14 mouse cellular contexts compared by ENCODE assay signal in the genomic region with DNA sequence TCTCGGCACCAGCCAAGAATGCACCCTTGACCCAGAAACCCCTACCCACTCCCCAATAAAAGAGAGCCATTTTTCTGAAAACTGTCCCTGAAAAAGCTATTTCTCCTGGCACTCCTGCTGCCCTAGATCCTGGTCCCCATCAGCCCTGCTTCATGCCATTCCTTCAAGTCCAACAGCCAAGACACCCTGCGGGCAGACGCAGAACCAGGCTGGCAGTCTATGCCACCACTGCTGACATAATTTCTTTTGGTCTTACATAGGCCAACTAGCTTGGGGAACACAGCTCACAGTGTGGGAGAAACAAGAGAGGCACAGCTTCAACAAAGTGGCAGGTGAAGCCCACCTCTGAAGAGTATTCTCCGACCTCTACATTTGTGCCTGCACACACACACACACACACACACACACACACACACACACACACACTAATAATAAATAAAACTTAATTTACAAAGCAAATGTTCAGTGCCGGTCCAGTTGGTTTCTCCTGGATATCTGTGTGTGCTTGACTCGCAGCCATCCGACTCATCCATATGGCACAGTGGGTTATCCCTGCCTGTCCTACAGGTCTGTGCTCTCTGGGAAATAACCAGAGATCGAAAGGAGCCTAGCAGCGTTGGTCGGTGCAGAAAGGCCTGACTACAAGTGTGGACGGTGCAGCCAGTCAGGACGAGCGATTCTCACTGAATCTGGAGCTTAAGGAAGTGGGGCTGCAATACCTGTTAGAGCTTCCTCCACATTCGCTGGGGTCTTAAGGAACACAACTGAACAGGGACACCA.
"Had no signal": no experiment of that assay in that cellular context is flagged by ENCODE, and none has a peak within 500 bp of the region (broad histone marks: within the 10 kb centered on the region; RNA-seq: fewer than 3 reads in every experiment).

No protein-coding gene starts in this region.

- ATAC-seq: liver, embryonic 12.5 days had no signal

- H3K27me3 ChIP-seq: limb, embryonic 15.5 days; neural tube, embryonic 15.5 days had no signal

- H3K4me1 ChIP-seq: liver, embryonic 12.5 days had no signal

- DNase-seq: kidney, postnatal 4 days; lung, embryonic 14.5 days; lung, postnatal 10 days; lung, postnatal 4 days; midbrain, embryonic 14.5 days; thymus, postnatal 4 days had no signal

- H3K4me3 ChIP-seq: layer of hippocampus, adult 2 months; limb, embryonic 15.5 days; liver, embryonic 12.5 days; midbrain, embryonic 10.5 days; myocyte; neural tube, embryonic 15.5 days had no signal

- H3K27ac ChIP-seq: kidney, postnatal 0 days; layer of hippocampus, adult 2 months; limb, embryonic 15.5 days; liver, embryonic 12.5 days; midbrain, embryonic 10.5 days; neural tube, embryonic 15.5 days; stomach, postnatal 0 days had no signal

- H3K4me2 ChIP-seq: limb, embryonic 15.5 days; liver, embryonic 12.5 days; lung, embryonic 14.5 days; neural tube, embryonic 15.5 days had no signal

- H3K36me3 ChIP-seq: limb, embryonic 15.5 days; liver, embryonic 12.5 days; midbrain, embryonic 10.5 days; neural tube, embryonic 15.5 days had no signal

- H3K9ac ChIP-seq: limb, embryonic 15.5 days; liver, embryonic 12.5 days; lung, embryonic 14.5 days; neural tube, embryonic 15.5 days had no signal

- H3K9me3 ChIP-seq: limb, embryonic 15.5 days; liver, embryonic 12.5 days; midbrain, embryonic 10.5 days; neural tube, embryonic 15.5 days had no signal
